Mouse (Mus musculus) erythroblast, embryonic 14.5 days (primary cell): ENCODE results near the gene Hrasls5.

Source experiments
- GATA1 ChIP-seq: IDR thresholded peaks from 2 replicates; pipeline ENCODE4 v1.6.1; 2012; ENCODE audit warnings: low read length, inconsistent platforms, mixed read lengths
- TAL1 ChIP-seq: IDR thresholded peaks from 3 replicates; pipeline ENCODE4 v1.6.1; 2012; ENCODE audit warnings: low read length, inconsistent platforms, mixed read lengths

- TF ChIP-seq GATA1 (no peak), TAL1 (no peak)
These were observed 42.7 kb upstream of the Hrasls5 start for GRCm38 (mm10) chr19:7569650-7570049.
